Mouse (Mus musculus) hindbrain, embryonic 10.5 days (tissue): ENCODE measurements at regions not wholly inside any gene's neighbourhood (a gene's known extent, or its start where the extent isn't known, plus 50 kb on each side); places are given as distances from the start of the nearest gene placed in this dataset.
A peak's percentile ranks its signal among the peaks of the same experiment; 100 is the strongest.

Experiments used
- DNase-seq: peaks from one replicate; pipeline ENCODE4 v3.0.0-alpha.2; 2017; ENCODE audit warnings: low spot score
- H3K27ac ChIP-seq: fragments of 300-500 bp; sonication (generic); 2 replicates; pipeline ENCODE4 v1.5.1; 2016; ENCODE audit warnings: mild to moderate bottlenecking, moderate library complexity
- H3K27me3 ChIP-seq: fragments of 300-500 bp; sonication (generic); 2 replicates; pipeline ENCODE4 v1.6.1; 2016; ENCODE audit warnings: mild to moderate bottlenecking; ENCODE audit not compliant: poor library complexity, insufficient read depth, severe bottlenecking
- H3K36me3 ChIP-seq: fragments of 300-500 bp; sonication (generic); 2 replicates; pipeline ENCODE4 v1.6.1; 2016; ENCODE audit warnings: mild to moderate bottlenecking, moderate library complexity
- H3K4me1 ChIP-seq: fragments of 300-500 bp; sonication (generic); replicated peaks from 2 replicates; pipeline ENCODE4 v1.6.1; 2016; ENCODE audit warnings: mild to moderate bottlenecking
- H3K4me3 ChIP-seq: fragments of 300-500 bp; sonication (generic); 2 replicates; pipeline ENCODE4 v1.5.1; 2016; ENCODE audit warnings: mild to moderate bottlenecking, moderate library complexity
- H3K9me3 ChIP-seq: fragments of 300-500 bp; sonication (generic); 2 replicates; pipeline ENCODE4 v1.6.1; 2016; ENCODE audit warnings: mild to moderate bottlenecking, moderate library complexity
- WGBS: fragments of 180-500 bp; shearing (Covaris S2); methylation state at CpG from one replicate; pipeline ENCODE4 v1.1.7; 2016; 5-methylcytosine and 5-hydroxymethylcytosine counted together

DNA sequence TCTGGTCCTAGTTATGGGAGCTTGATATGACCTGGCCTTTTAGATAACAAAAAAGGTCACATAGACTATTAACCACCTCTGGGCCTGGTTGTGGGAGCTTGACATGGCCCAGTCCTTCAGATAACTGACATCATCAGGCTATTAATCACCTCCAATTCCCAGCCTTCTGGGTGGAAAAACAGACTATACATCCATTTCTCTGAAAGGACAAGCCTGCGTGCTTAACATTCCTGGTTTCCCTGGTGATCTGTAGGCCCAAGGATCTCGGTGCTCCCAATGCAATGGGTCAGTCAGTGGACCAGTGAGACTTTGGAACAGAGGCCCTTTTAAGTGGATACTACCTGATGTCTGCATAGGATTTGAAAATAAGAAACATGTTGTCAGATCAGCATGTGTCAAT lies 179.8 kb downstream of the Usp46 start:
- 68% methylated on average over 2 of the region's 2 CpGs for WGBS
- Histone ChIP-seq H3K4me3 (no peak overlapping the region), H3K36me3 (no peaks in the 10 kb centered on the region), H3K4me1 (peaks cover 4% of the 10 kb centered on the region; the same call in 1 of the 2 replicates), H3K9me3 (no peaks in the 10 kb centered on the region), H3K27ac (no peak overlapping the region), H3K27me3 (no peaks in the 10 kb centered on the region)
- DNase-seq, result no peak

DNA sequence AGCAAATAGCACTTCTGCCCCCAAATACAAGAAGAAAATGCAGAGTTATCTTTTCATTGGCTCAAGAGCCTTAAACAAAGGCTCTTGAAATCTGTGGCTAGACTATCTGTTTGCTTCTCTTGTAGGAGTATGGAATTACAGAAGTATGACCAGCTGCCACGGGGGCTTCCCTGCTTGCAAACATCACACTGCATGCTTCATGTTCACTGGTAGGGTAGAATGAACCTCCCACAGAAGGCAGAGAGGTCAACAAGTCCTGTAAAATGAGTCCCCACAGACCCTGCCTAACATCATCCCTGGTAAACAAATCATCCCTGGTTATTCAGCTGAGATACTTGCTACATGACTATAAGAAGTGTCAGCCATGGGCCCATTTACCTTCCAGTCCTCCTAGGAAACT lies 178.9 kb downstream of the Usp46 start:
- WGBS, result 65% methylated on average over 1 of the region's 1 CpGs
- DNase-seq, result no peak

DNA sequence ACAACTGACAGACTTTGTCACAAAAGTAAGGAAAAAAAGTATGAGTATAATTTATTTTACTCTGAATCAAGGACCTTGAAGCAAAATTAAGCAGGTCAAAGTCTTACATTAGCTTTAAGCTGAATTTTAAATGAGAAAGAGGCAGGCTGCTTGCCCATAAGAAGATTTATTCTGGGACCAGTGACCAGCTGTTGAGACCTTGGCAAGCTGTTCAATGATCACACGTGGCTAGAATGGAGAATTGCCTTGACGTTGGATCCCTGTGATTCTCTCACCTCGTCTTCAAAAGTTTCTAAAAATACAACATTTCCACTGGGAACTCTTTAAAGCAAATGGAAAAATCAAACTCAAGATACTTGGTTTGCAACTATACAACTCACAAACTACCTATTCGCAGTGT lies 177.3 kb downstream of the Usp46 start:
- Histone ChIP-seq H3K4me3 (no peak overlapping the region), H3K27me3 (no peaks in the 10 kb centered on the region), H3K9me3 (peaks cover 12% of the 10 kb centered on the region), H3K27ac (no peak overlapping the region), H3K4me1 (peaks cover 4% of the 10 kb centered on the region; the same call in 1 of the 2 replicates), H3K36me3 (no peaks in the 10 kb centered on the region)
- 88% methylated on average over 4 of the region's 4 CpGs for WGBS
- DNase-seq, result no peak

More for the DNA sequence above, 178.9 kb downstream of the Usp46 start:
- Histone ChIP-seq H3K27ac (no peak overlapping the region), H3K27me3 (no peaks in the 10 kb centered on the region), H3K36me3 (no peaks in the 10 kb centered on the region), H3K4me1 (peaks cover 4% of the 10 kb centered on the region; the same call in 1 of the 2 replicates), H3K9me3 (peaks cover 3% of the 10 kb centered on the region; the same call in 1 of the 2 replicates), H3K4me3 (no peak overlapping the region)

DNA sequence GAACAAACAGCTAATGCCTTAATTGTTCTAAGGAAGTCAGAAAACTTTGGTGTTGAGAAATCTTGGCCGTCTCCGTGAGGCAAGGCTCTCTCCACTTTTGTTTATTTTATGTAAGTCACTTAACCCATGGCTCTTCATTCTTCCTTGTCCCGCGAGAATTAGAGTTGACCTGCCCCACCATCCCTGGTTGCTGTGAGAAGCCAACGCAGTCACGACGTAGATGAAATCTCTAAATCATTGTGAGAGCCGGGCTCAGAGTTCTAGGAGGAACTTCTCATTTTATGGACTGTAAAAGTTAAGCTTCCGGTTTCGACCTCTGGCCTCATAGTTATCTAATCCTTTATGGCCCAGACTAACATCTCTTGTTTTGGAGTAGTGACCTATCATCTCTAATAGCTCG lies 176.6 kb downstream of the Usp46 start:
- Histone ChIP-seq H3K4me1 (peaks cover 4% of the 10 kb centered on the region; the same call in 1 of the 2 replicates), H3K27ac (no peak overlapping the region), H3K9me3 (peaks cover 12% of the 10 kb centered on the region), H3K36me3 (no peaks in the 10 kb centered on the region), H3K4me3 (no peak overlapping the region), H3K27me3 (no peaks in the 10 kb centered on the region)
- no peak for DNase-seq
- 83% methylated on average over 11 of the region's 11 CpGs for WGBS

DNA sequence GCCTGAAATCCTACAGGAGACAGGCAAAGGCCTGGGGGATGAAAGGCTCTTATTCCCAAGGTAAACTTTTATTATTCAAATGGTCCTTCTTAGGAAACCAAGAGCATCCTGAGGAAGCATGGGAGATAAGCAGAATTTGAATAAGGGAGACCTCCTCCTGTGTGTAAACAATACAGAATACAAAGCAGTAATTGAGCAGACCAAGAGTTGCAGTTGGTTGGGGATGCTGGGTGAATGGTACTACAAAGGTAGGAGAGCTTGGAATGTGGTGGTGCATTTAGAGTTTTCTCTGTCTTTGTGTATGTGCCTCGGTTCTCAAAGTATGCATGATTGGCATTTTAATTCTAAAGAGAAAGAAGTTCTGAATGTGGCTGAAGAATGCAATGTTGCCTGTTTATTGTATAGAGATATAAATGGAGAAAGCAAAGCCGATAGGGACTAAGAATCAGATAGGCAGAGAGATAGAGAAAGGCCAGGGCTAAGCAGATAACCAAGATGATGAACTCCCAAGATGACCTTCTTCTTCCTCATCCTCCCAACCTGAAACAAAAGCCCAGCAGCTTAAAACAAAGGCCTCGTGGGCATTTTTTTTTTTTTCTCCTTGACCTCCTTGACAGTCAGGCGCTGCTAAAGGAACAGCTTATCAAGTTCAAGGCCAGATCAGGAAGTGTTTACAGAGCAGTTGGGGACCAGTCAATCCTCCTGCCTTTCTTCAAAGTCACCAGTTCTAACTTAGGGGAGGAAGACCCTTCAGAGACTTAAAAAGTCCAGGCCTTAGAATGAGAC lies 175.6 kb downstream of the Usp46 start:
- WGBS, result 56% methylated on average over 4 of the region's 4 CpGs
- no peak for DNase-seq
- Histone ChIP-seq H3K9me3 (peaks cover 12% of the 10 kb centered on the region), H3K27ac (no peak overlapping the region), H3K4me1 (peaks cover 4% of the 10 kb centered on the region; the same call in 1 of the 2 replicates), H3K4me3 (no peak overlapping the region), H3K36me3 (no peaks in the 10 kb centered on the region), H3K27me3 (no peaks in the 10 kb centered on the region)

DNA sequence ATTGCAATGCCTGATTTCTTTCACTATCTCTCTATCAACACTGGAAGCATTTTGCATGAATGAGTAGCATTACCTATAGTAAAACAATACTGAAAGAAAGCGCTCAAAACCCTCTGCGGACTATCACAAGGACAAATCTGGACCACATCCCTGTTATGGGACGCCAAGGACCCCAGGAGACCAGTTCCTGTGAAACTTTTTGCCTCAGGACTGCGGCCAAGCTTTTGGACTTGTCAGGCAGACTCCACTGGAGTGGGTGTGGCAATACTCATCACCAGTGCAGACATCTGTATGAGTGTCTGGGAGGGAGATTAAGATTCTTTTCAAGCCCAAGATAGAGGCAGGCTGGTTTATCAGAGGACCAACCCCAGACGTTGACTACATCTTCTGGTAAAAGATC lies 173.0 kb downstream of the Usp46 start:
- Histone ChIP-seq H3K36me3 (no peaks in the 10 kb centered on the region), H3K4me3 (no peak overlapping the region), H3K27me3 (no peaks in the 10 kb centered on the region), H3K27ac (no peak overlapping the region), H3K4me1 (peaks cover 4% of the 10 kb centered on the region; the same call in 1 of the 2 replicates), H3K9me3 (peaks cover 12% of the 10 kb centered on the region)
- DNase-seq, result no peak
- 93% methylated on average over 5 of the region's 5 CpGs for WGBS

DNA sequence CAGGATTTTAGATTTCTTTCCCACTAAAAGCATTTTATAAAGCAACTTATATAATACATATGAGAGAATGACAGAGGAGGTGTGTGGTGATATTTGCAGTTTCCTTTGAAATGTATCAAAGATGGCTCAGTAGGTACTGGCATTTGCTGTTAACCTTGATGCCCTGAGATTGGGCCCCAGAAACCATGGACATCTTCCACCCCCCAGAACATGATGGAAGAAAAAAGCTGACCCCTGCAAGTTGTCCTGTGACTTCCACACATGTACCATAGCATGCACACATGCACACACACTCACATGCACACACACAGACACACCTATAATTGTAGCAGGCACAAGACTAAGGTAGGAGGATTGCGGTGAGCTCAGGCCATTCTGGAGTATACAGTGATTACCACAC lies 171.4 kb downstream of the Usp46 start:
- Histone ChIP-seq H3K27me3 (no peaks in the 10 kb centered on the region), H3K4me1 (peaks cover 4% of the 10 kb centered on the region; the same call in 1 of the 2 replicates), H3K9me3 (peaks cover 12% of the 10 kb centered on the region), H3K36me3 (no peaks in the 10 kb centered on the region), H3K27ac (no peak overlapping the region), H3K4me3 (no peak overlapping the region)
- WGBS, result 92% methylated on average over 1 of the region's 1 CpGs
- no peak for DNase-seq

DNA sequence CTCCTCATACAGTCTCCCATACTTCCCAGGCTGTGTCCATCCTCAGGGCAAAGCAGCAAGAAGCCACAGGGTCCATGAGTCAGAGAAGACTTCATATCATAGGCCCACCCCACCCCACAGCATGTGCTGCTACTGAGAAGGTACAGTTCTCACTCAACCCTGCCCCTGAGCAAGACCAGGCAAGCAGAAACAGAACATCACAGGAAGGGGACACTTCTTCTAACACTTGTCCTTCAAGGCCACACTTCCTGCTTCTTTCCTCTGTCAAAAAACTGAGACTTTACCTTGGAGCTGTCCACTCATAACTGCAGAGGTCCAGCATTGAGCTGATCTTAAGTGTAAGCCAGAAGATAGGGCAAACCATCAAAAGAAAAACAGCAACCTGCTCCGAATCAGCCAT lies 166.6 kb downstream of the Usp46 start:
- Histone ChIP-seq H3K27ac (no peak overlapping the region), H3K27me3 (no peaks in the 10 kb centered on the region), H3K4me1 (peaks cover 13% of the 10 kb centered on the region), H3K36me3 (no peaks in the 10 kb centered on the region), H3K4me3 (no peak overlapping the region), H3K9me3 (no peaks in the 10 kb centered on the region)
- no peak for DNase-seq
- 96% methylated on average over 1 of the region's 1 CpGs for WGBS

DNA sequence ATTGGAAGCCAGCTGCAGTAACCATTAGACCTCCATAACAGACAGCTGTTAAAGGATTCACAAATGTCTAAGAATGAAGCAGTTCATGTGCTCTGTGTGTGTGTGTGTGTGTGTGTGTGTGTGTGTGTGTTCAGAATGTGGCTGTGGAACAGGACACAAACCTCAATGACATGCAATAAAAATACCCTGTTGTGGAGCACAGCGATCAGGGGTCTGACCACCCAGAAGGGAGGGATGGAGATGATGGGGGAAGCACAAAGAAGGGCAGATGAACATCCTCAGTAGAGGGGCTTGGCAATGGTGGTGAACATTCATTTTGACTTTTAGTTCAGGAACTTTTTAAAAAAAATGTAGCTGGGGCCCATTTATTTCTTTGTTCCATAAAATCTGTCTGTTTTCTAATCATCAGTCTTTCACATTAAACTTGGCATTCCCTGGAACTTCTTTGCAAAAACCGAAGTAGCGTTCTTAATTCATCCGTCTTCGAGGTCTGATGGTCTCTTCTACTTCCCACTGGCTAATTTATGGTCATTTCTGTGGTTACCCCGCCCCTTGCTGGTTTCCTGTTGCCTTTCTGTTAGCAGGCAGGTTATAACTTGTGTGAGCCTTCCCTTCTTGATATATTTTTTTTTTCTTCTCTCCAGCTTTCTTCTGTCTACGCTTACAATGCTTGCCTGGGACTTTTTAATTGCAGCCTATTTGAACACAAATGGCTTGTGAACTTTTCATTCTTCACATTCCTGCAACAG lies 165.6 kb downstream of the Usp46 start:
- H3K27ac ChIP-seq, result no peak overlapping the region
- H3K27me3 ChIP-seq, result no peaks in the 10 kb centered on the region
- no peaks in the 10 kb centered on the region for H3K9me3 ChIP-seq
- H3K4me1 ChIP-seq, result peaks cover 13% of the 10 kb centered on the region
- 69% methylated on average over 7 of the region's 7 CpGs for WGBS
- H3K36me3 ChIP-seq, result no peaks in the 10 kb centered on the region
- no peak for DNase-seq
- H3K4me3 ChIP-seq, result no peak overlapping the region

DNA sequence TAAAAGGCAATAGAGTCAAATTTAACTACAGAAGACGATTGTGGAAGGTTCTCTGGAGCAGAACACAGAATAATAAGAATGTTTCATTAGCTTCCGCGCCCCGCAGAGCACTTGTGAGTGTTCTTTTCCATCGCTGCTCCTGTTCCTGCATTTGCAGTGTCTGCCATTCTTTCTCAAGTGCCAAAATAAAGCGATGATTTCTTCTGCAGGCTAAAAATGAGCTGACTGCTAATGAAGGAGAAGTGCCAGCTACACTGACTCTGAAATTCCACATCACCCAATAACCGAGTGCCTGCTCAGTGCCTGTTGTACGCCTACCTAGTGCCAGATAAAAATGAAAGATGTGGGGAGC lies 165.0 kb downstream of the Usp46 start:
- H3K9me3 ChIP-seq, result no peaks in the 10 kb centered on the region
- H3K36me3 ChIP-seq, result no peaks in the 10 kb centered on the region
- no peak for DNase-seq
- no peak overlapping the region for H3K4me3 ChIP-seq
- H3K27me3 ChIP-seq, result no peaks in the 10 kb centered on the region
- H3K27ac ChIP-seq, result peak overlapping the region; percentile 12; the same call in 1 of the 2 replicates
- H3K4me1 ChIP-seq, result peaks cover 13% of the 10 kb centered on the region
- WGBS, result 57% methylated on average over 8 of the region's 8 CpGs

DNA sequence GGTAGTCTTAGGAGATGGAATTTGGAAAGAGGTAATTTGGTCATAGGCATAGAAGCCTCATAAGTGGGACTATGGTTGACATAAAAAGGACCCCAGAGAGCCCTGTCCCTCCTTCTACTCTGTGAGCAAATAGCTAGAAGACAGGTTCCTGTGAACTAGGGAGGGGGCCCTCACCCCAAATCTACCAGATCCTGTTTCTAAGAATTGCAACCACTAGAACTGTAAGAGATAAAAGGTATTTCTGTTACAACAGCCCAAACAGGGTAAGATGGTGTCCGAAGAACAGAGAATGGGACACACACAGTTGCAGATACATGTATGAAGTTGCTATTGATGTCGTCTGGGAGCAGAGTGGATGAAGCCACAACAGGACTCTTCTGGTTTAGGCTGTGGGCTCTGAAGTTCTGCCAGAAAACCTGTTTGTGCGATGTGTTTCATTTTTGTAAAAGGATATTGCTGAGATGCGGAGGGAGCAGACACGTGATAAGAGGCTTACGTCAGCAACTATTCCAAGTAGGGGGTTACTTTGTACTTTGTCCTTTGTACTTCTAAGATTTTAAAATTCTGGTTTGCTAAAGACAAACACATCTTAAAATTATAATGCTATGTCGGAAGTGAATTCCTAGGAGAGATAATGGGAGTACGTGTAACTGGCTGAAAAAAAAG lies 164.0 kb downstream of the Usp46 start:
- WGBS, result 91% methylated on average over 8 of the region's 8 CpGs

DNA sequence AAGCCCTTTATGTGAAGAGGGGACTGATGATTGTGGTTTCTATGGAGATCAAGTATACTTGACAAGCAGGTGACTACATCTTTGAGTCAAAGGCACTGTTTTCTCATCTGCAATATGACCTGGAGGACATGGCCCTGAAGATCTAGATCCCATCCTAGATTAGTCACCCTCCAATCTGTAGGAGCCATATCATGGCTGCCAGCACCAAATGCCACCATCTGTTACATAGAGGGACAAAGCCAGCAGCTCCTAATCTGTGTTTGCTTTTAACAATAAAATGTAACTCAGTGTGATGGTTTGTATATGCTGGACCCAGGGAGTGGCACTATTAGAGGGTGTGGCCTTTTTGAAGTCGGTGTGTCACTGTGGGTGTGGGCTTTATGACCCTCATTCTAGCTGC lies 156.1 kb downstream of the Usp46 start:
- WGBS, result 91% methylated on average over 1 of the region's 1 CpGs
- peaks cover 10% of the 10 kb centered on the region for H3K4me1 ChIP-seq
- H3K27me3 ChIP-seq, result no peaks in the 10 kb centered on the region
- H3K4me3 ChIP-seq, result no peak overlapping the region
- no peaks in the 10 kb centered on the region for H3K36me3 ChIP-seq
- no peaks in the 10 kb centered on the region for H3K9me3 ChIP-seq
- DNase-seq, result no peak
- H3K27ac ChIP-seq, result no peak overlapping the region

More for the DNA sequence above, 164.0 kb downstream of the Usp46 start:
- Histone ChIP-seq H3K36me3 (no peaks in the 10 kb centered on the region), H3K4me1 (peaks cover 13% of the 10 kb centered on the region), H3K9me3 (no peaks in the 10 kb centered on the region), H3K4me3 (no peak overlapping the region), H3K27me3 (no peaks in the 10 kb centered on the region), H3K27ac (no peak overlapping the region)
- no peak for DNase-seq

DNA sequence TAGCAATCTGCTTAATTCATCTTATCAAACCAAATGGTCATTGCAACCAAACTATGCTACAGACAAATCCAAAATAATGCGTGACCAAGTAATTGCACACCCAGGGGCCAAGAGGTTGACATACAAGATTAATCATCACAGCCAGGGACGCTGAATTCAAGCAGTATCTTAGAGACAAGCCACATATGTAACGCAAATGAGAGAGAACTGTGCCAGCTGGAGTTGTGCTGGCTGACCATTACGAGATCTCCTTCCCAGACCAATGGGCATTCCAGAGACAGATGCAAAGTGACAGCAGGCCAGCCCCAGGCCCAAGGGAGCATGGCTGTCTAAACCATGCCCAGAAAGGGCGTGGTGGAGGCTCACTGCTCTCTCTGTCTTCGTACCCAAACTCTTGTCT lies 155.1 kb downstream of the Usp46 start:
- Histone ChIP-seq H3K4me1 (peaks cover 10% of the 10 kb centered on the region), H3K9me3 (no peaks in the 10 kb centered on the region), H3K4me3 (no peak overlapping the region), H3K27ac (no peak overlapping the region), H3K36me3 (no peaks in the 10 kb centered on the region), H3K27me3 (no peaks in the 10 kb centered on the region)
- peak; percentile 49 for DNase-seq
- WGBS, result 49% methylated on average over 6 of the region's 6 CpGs
